6 mouse cellular contexts compared by ENCODE assay signal in the genomic region with DNA sequence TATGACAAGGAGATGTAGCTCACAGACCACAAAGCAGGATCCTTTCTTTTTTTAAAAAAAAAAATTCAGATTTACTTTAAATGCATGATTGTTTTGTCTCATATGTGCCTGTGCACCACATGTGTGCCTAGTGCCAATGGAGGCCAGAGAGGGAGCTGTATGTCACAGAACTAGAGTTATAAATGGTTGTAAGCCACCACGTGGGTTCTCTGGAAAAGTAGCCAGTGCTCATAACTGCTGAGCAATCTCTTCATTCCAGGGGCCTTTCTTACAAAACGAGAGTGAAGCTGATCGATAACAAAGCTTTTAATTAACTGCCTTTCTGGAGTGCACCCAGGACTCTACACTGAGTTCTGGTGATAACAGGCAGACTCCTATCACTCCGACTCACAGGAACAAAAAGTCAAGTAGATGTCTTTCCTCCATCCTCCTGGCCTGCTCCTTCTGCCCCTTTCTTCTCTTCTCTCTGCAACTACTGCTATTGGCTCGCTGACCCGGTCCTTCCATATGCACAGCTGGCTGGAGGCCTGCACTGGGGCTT. TPM values are rescaled to one million over a fixed set of nuclear protein-coding genes. Genes with fewer than 3 reads are reported as not detected.
"Had no signal": no experiment of that assay in that cellular context is flagged by ENCODE, and none has a peak within 500 bp of the region (broad histone marks: within the 10 kb centered on the region; RNA-seq: fewer than 3 reads in every experiment).

No protein-coding gene starts in this region.

RNA-seq across cellular contexts. Expression of a gene that starts 10.1 kb away (rescaled TPM):
- total RNA-seq: midbrain, postnatal 0 days; monocyte, adult 5-6 weeks; neutrophil, adult 5-6 weeks had no signal
- polyA plus RNA-seq: lung, embryonic 14.5 days; midbrain, embryonic 15.5 days; neural tube, embryonic 14.5 days had no signal

RNA-seq across cellular contexts. Expression of a gene that starts 25.5 kb away (rescaled TPM):
- total RNA-seq: neutrophil, adult 5-6 weeks had no signal
